Mouse (Mus musculus): ENCODE data around the gene Atad2b. TPM values are rescaled to one million over a fixed set of nuclear protein-coding genes. Genes with fewer than 3 reads are reported as not detected.
"Not testable (repeated sequence)": the region's sequence is repeated elsewhere in the genome, so short reads cannot be mapped to it uniquely, and the experiment has no call there.

Gene Atad2b
- polyA plus RNA-seq, 1 experiment from 2014 or later: 18.5 TPM

- H3K36me3 ChIP-seq (replicated peaks; ENCODE audit: control insufficient read depth, insufficient read depth): no peaks in the 10 kb centered on the region
- H3K27ac ChIP-seq: no peak overlapping the region
- H3K9me3 ChIP-seq (ENCODE audit: control insufficient read depth, low read length): no peaks in the 10 kb centered on the region
- DNase-seq (ENCODE audit: low spot score) (no peak), ATAC-seq (ENCODE audit: low FRiP score) (no peak)
- H3K4me2 ChIP-seq (replicated peaks): no peak overlapping the region
- 93% methylated on average over 3 of the region's 3 CpGs for WGBS
- no peak overlapping the region for H3K9ac ChIP-seq
- H3K4me3 ChIP-seq (replicated peaks; ENCODE audit: low read length): no peak overlapping the region
- H3K4me1 ChIP-seq (replicated peaks; ENCODE audit: control insufficient read depth, insufficient read depth, low read length): no peaks in the 10 kb centered on the region
- no peaks in the 10 kb centered on the region for H3K27me3 ChIP-seq (ENCODE audit: control insufficient read depth, insufficient read depth, low read length)
Measured at GRCm38 (mm10) chr12:4930820-4931548, 13.8 kb downstream of the Atad2b start.

GRCm38 (mm10) chr12:4952272-4952671, 35.1 kb downstream of the Atad2b start:
- H3K36me3 ChIP-seq (replicated peaks; ENCODE audit: control insufficient read depth, insufficient read depth): peaks cover 59% of the 10 kb centered on the region
- H3K4me3 ChIP-seq (replicated peaks; ENCODE audit: low read length): no peak overlapping the region
- no peak for DNase-seq (ENCODE audit: low spot score)
- WGBS: 100% methylated on average over 1 of the region's 1 CpGs
- no peak overlapping the region for H3K4me2 ChIP-seq (replicated peaks)
- H3K4me1 ChIP-seq (replicated peaks; ENCODE audit: control insufficient read depth, insufficient read depth, low read length): no peaks in the 10 kb centered on the region
- no peak overlapping the region for H3K27ac ChIP-seq
- H3K27me3 ChIP-seq (ENCODE audit: control insufficient read depth, insufficient read depth, low read length): no peaks in the 10 kb centered on the region
- H3K9ac ChIP-seq: no peak overlapping the region
- no peak for ATAC-seq (ENCODE audit: low FRiP score)
- no peaks in the 10 kb centered on the region for H3K9me3 ChIP-seq (ENCODE audit: control insufficient read depth, low read length)

GRCm38 (mm10) chr12:4953156-4953555, 36.0 kb downstream of the Atad2b start:
- ATAC-seq (ENCODE audit: low FRiP score): no peak

GRCm38 (mm10) chr12:4972939-4973338, 55.8 kb downstream of the Atad2b start:
- ATAC-seq (ENCODE audit: low FRiP score) (no peak), DNase-seq (ENCODE audit: low spot score) (peak; percentile 80)
- H3K27ac ChIP-seq: no peak overlapping the region
- no peak overlapping the region for H3K4me2 ChIP-seq (replicated peaks)
- 45% methylated on average over 1 of the region's 1 CpGs for WGBS
- no peaks in the 10 kb centered on the region for H3K9me3 ChIP-seq (ENCODE audit: control insufficient read depth, low read length)
- no peaks in the 10 kb centered on the region for H3K4me1 ChIP-seq (replicated peaks; ENCODE audit: control insufficient read depth, insufficient read depth, low read length)
- H3K27me3 ChIP-seq (ENCODE audit: control insufficient read depth, insufficient read depth, low read length): no peaks in the 10 kb centered on the region
- H3K36me3 ChIP-seq (replicated peaks; ENCODE audit: control insufficient read depth, insufficient read depth): peaks cover 59% of the 10 kb centered on the region
- no peak overlapping the region for H3K9ac ChIP-seq
- H3K4me3 ChIP-seq (replicated peaks; ENCODE audit: low read length): no peak overlapping the region

More at GRCm38 (mm10) chr12:4953156-4953555, 36.0 kb downstream of the Atad2b start:
- no peaks in the 10 kb centered on the region for H3K4me1 ChIP-seq (replicated peaks; ENCODE audit: control insufficient read depth, insufficient read depth, low read length)
- H3K4me2 ChIP-seq (replicated peaks): no peak overlapping the region
- H3K9me3 ChIP-seq (ENCODE audit: control insufficient read depth, low read length): no peaks in the 10 kb centered on the region
- no peak for DNase-seq (ENCODE audit: low spot score)
- H3K9ac ChIP-seq: no peak overlapping the region
- peaks cover 62% of the 10 kb centered on the region for H3K36me3 ChIP-seq (replicated peaks; ENCODE audit: control insufficient read depth, insufficient read depth)
- 87% methylated on average over 4 of the region's 4 CpGs for WGBS
- no peaks in the 10 kb centered on the region for H3K27me3 ChIP-seq (ENCODE audit: control insufficient read depth, insufficient read depth, low read length)
- H3K4me3 ChIP-seq (replicated peaks; ENCODE audit: low read length): no peak overlapping the region
- H3K27ac ChIP-seq: no peak overlapping the region

GRCm38 (mm10) chr12:4978324-4978723, 61.2 kb downstream of the Atad2b start:
- ATAC-seq (ENCODE audit: low FRiP score) (no peak), DNase-seq (ENCODE audit: low spot score) (no peak)
- no peaks in the 10 kb centered on the region for H3K9me3 ChIP-seq (ENCODE audit: control insufficient read depth, low read length)
- no peak overlapping the region for H3K4me2 ChIP-seq (replicated peaks)
- WGBS: 93% methylated on average over 6 of the region's 6 CpGs
- no peak overlapping the region for H3K9ac ChIP-seq
- H3K36me3 ChIP-seq (replicated peaks; ENCODE audit: control insufficient read depth, insufficient read depth): peaks cover 57% of the 10 kb centered on the region
- no peaks in the 10 kb centered on the region for H3K27me3 ChIP-seq (ENCODE audit: control insufficient read depth, insufficient read depth, low read length)
- no peak overlapping the region for H3K27ac ChIP-seq
- no peaks in the 10 kb centered on the region for H3K4me1 ChIP-seq (replicated peaks; ENCODE audit: control insufficient read depth, insufficient read depth, low read length)
- no peak overlapping the region for H3K4me3 ChIP-seq (replicated peaks; ENCODE audit: low read length)

GRCm38 (mm10) chr12:4996981-4997380, 79.8 kb downstream of the Atad2b start:
- ATAC-seq (ENCODE audit: low FRiP score): no peak
- H3K9ac ChIP-seq: no peak overlapping the region
- H3K9me3 ChIP-seq (ENCODE audit: control insufficient read depth, low read length): no peaks in the 10 kb centered on the region
- H3K27me3 ChIP-seq (ENCODE audit: control insufficient read depth, insufficient read depth, low read length): no peaks in the 10 kb centered on the region
- H3K4me1 ChIP-seq (replicated peaks; ENCODE audit: control insufficient read depth, insufficient read depth, low read length): no peaks in the 10 kb centered on the region
- no peaks in the 10 kb centered on the region; the same call in 1 of the 2 replicates for H3K36me3 ChIP-seq (replicated peaks; ENCODE audit: control insufficient read depth, insufficient read depth)
- H3K4me2 ChIP-seq (replicated peaks): no peak overlapping the region
- no peak overlapping the region for H3K4me3 ChIP-seq (replicated peaks; ENCODE audit: low read length)
- DNase-seq (ENCODE audit: low spot score): no peak
- no peak overlapping the region for H3K27ac ChIP-seq

GRCm38 (mm10) chr12:5005338-5005737, 88.2 kb downstream of the Atad2b start:
- no peaks in the 10 kb centered on the region for H3K4me1 ChIP-seq (replicated peaks; ENCODE audit: control insufficient read depth, insufficient read depth, low read length)
- H3K36me3 ChIP-seq (replicated peaks; ENCODE audit: control insufficient read depth, insufficient read depth): peaks cover 24% of the 10 kb centered on the region
- no peak for ATAC-seq (ENCODE audit: low FRiP score)
- no peak for DNase-seq (ENCODE audit: low spot score)
- WGBS: 51% methylated on average over 3 of the region's 3 CpGs
- no peak overlapping the region for H3K9ac ChIP-seq
- no peak overlapping the region for H3K27ac ChIP-seq
- H3K4me3 ChIP-seq (replicated peaks; ENCODE audit: low read length): no peak overlapping the region
- H3K4me2 ChIP-seq (replicated peaks): no peak overlapping the region
- no peaks in the 10 kb centered on the region for H3K27me3 ChIP-seq (ENCODE audit: control insufficient read depth, insufficient read depth, low read length)
- H3K9me3 ChIP-seq (ENCODE audit: control insufficient read depth, low read length): no peaks in the 10 kb centered on the region

GRCm38 (mm10) chr12:5005776-5006175, 88.6 kb downstream of the Atad2b start:
- not testable (repeated sequence) for H3K27me3 ChIP-seq (ENCODE audit: control insufficient read depth, insufficient read depth, low read length); H3K4me3 ChIP-seq (replicated peaks; ENCODE audit: low read length); H3K4me1 ChIP-seq (replicated peaks; ENCODE audit: control insufficient read depth, insufficient read depth, low read length); H3K4me2 ChIP-seq (replicated peaks); ATAC-seq (ENCODE audit: low FRiP score); H3K9me3 ChIP-seq (ENCODE audit: control insufficient read depth, low read length); H3K27ac ChIP-seq; DNase-seq (ENCODE audit: low spot score); H3K9ac ChIP-seq
- WGBS: 28% methylated on average over 3 of the region's 3 CpGs
- peaks cover 28% of the 10 kb centered on the region for H3K36me3 ChIP-seq (replicated peaks; ENCODE audit: control insufficient read depth, insufficient read depth)

GRCm38 (mm10) chr12:5008638-5009037, 91.5 kb downstream of the Atad2b start:
- 81% methylated on average over 2 of the region's 2 CpGs for WGBS
- not testable (repeated sequence) for H3K9me3 ChIP-seq (ENCODE audit: control insufficient read depth, low read length); H3K27ac ChIP-seq; H3K27me3 ChIP-seq (ENCODE audit: control insufficient read depth, insufficient read depth, low read length); ATAC-seq (ENCODE audit: low FRiP score); H3K9ac ChIP-seq; H3K4me2 ChIP-seq (replicated peaks); DNase-seq (ENCODE audit: low spot score); H3K4me1 ChIP-seq (replicated peaks; ENCODE audit: control insufficient read depth, insufficient read depth, low read length); H3K4me3 ChIP-seq (replicated peaks; ENCODE audit: low read length)
- H3K36me3 ChIP-seq (replicated peaks; ENCODE audit: control insufficient read depth, insufficient read depth): peaks cover 48% of the 10 kb centered on the region

Data from hindbrain, embryonic 14.5 days (tissue).